Mouse (Mus musculus) forebrain, embryonic 14.5 days (tissue): ENCODE data around the gene Cldn17. TPM values are rescaled to one million over a fixed set of nuclear protein-coding genes. Genes with fewer than 3 reads are reported as not detected.

Experiments
- polyA plus RNA-seq: library from polyadenylated mRNA; unstranded; fragments of >200 nt; fragmentation: Nextera tagmentation; extraction: Ambion mirVana; gene quantifications from 2 replicates; pipeline ENCODE4 v1.2.1, GENCODE M21; 2014

Gene Cldn17
- polyA plus RNA-seq, 1 experiment from 2014 or later = not detected

Other genes with a start within 250 kb of the Cldn17 start
- 7.3 and 11.3 TPM in 2 replicates for gene Grik1, start 216.7 kb downstream of the Cldn17 start, polyA plus RNA-seq
- gene Cldn8, start 56.2 kb upstream of the Cldn17 start, polyA plus RNA-seq = not detected in 2 replicates
- gene Krtap24-1, start 105.3 kb upstream of the Cldn17 start, polyA plus RNA-seq = not detected in 2 replicates
- gene 2310079G19Rik, start 120.7 kb upstream of the Cldn17 start, polyA plus RNA-seq = not detected in 2 replicates
- not detected in 2 replicates for gene Krtap26-1, start 140.8 kb upstream of the Cldn17 start, polyA plus RNA-seq
- gene Krtap27-1, start 164.7 kb upstream of the Cldn17 start, polyA plus RNA-seq = not detected in 2 replicates
- gene 2310061N02Rik, start 201.0 kb upstream of the Cldn17 start, polyA plus RNA-seq = not detected in 2 replicates
- gene Krtap13-1, start 221.9 kb upstream of the Cldn17 start, polyA plus RNA-seq = not detected in 2 replicates
- not detected in 2 replicates for gene Krtap13, start 244.7 kb upstream of the Cldn17 start, polyA plus RNA-seq